Mouse (Mus musculus): ENCODE measurements at regions not wholly inside any gene's neighbourhood (a gene's known extent, or its start where the extent isn't known, plus 50 kb on each side); places are given as distances from the start of the nearest gene placed in this dataset.

DNA sequence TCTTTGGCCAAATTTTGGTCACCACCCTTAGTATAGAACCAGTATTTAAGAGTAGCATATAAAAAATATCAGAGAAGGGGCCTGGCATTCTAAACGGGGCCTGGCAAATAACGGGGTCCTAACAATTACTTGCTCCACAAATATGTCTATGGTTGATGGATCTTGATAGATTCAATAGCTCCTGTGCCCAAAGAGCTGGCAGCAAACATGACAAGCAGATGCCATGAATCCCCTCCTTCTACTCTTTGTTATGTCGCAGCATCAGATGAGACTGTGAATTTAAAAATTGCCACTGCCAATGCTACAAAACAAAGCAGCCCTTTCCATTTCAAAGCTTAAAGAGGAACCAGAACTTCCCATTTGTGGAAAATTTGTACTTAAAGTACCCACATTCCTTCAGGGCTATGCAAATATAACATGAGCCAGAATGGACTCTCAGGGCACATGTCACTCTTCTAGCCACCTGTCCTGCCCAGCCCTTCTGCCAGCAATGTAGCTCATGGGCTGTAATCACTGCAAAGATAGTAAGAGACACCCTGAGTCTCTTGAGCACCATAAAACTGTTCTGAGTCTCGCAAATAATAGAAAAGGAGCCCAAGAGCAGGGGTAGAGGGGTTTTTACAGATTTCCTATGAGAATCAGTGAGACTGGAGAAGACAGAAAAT is 342.4 kb upstream of the Kirrel3 start:
- no peak for DNase-seq (ENCODE audit: low spot score in 2 of 2)

DNA sequence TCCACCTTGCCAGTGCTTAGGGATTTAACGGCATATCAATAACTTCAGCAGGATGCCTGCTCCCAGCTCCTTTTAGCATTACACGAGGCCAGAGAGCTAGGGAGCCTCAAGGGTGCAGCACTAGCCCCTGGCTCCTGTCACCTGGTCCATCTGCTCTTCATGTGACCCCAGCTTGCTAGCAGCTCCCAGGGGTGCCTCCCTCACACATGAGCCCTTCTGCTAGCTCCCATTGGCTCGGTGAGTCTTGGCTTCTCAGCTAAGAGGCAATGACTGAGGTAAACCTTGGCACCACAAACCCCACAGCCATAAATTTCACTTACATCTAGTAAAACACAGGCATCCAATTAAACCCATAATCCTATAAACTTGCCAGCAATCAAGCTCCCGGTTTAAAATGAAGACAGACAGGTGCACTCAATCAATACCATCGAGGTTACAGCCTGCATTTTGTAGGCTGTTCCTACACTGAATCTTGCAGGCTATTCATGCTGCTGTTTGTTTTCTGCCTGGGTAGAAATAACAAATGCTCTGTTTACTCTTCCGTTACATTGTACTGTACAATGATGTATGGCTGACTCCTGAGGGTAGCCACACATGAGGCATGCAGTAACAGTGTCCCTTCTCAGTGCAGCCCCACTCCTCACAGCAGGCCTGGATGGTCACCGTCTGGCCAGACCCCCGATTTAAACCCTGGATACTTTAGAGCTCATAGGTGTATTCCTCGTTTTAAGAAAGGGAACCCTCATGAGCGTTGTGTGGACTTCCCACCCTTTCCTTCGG is 330.3 kb upstream of the Kirrel3 start:
- no peak for DNase-seq (ENCODE audit: low spot score in 2 of 2)

- DNase-seq (ENCODE audit: low spot score in 2 of 2) = no peak
These were observed 329.1 kb upstream of the Kirrel3 start for GRCm38 (mm10) chr9:34156581-34156980.

DNA sequence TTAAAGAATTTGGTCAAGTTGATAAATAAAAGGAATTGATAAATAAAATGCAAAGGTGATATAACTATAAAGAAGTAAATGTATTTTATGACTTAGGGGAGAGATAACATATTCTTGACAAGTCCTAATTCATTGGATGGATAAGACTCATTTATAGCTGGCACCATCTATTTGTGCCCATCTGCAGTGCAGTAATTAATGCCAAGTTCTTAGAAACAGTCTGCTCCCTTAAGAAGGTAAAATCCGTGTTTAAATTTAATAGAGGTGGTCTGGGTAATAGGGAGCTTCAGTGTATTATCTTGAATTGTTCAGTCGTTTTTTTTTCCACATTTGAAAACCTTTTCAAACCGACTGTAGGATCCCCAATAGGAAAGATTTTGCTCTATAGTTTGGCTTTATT is 324.6 kb upstream of the Kirrel3 start:
- DNase-seq (ENCODE audit: low spot score in 2 of 2) = no peak

GRCm38 (mm10) chr9:34186314-34186713 is 299.4 kb upstream of the Kirrel3 start:
- no peak for DNase-seq (ENCODE audit: low spot score in 2 of 2)

GRCm38 (mm10) chr9:34192542-34192941 is 293.2 kb upstream of the Kirrel3 start:
- DNase-seq (ENCODE audit: low spot score in 2 of 2) = no peak

DNA sequence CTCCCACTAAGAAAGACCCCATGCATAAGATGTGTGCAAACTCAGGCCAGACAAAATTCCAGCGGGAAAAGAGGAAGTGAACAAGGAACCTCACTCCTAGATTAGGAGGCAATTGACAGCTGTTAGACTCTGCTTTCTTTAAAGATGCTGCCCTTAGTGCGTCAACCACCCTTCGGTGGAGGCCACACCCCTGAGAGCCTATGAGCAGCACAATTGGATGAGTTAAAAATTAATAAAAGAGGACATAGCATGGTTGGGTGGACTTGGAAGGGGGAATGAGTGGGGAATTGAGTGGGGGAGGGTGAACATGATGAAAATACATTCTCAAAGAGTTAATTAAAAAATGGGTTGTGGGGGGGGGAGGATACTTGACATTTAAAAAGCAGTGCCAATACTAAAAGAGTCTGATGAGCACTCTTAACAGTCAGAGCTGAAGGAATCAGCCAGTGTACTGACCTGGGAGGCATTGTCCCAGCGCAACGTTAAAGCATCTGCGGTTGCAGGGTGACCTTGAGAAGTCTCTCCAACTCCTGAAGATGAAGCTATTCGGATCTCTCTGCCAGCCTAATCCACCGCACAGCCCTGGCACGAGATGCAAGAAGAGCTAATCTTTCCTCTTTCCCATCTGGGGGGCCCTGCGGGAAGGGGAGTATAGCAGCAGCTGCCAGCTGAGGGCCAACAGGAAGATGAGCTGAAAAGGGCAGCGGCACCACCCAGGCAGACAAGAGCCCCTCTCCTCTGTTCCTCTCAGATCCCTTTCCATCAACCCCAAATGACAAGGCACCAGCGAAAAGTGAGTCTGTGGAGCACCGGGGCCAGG is 283.4 kb upstream of the Kirrel3 start:
- peak in 1 of 2 experiments; percentile 37 for DNase-seq (ENCODE audit: low spot score in 2 of 2)

GRCm38 (mm10) chr9:34202942-34203551 is 282.6 kb upstream of the Kirrel3 start:
- peak in 1 of 2 experiments; percentile 12 for DNase-seq (ENCODE audit: low spot score in 2 of 2)

DNA sequence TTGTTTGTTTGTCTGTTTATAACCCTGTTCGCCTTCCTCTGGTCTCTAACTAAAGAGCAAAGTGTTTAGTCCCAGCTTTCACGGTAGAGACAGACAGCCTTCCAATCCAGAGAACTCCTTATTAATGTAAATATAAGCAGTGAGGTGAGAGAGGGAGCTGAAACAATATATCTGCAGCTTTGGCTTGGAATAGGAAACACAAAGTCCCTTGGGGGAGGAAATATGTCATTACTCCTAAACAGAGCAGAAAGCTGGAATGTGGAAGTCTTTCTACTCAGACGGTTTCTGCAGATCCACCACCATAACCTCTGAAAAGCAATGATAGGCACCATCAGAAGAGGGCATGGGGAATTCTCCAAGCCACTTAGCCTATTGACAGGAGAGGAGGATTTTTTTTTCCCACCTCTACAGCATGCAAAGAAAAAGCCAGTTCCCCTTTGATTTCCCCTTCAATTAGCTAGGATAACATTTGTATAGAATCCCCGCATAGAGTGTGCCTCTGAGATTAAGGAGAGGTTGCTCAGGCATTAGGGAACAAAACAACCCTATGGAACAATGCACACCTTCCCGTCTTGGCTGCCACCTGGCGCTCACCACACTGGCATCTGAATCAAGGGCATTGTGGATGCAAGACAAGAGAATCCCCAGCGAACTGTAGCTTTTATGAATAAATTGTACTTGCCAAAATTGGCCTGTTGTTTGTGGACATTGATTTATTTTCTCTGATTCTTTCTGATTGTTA is 281.9 kb upstream of the Kirrel3 start:
- DNase-seq (ENCODE audit: low spot score in 2 of 2) = no peak

GRCm38 (mm10) chr9:34204479-34204878 is 281.2 kb upstream of the Kirrel3 start:
- DNase-seq (ENCODE audit: low spot score in 2 of 2) = no peak

GRCm38 (mm10) chr9:34231561-34231960 is 254.1 kb upstream of the Kirrel3 start:
- DNase-seq (ENCODE audit: low spot score in 2 of 2) = no peak

DNA sequence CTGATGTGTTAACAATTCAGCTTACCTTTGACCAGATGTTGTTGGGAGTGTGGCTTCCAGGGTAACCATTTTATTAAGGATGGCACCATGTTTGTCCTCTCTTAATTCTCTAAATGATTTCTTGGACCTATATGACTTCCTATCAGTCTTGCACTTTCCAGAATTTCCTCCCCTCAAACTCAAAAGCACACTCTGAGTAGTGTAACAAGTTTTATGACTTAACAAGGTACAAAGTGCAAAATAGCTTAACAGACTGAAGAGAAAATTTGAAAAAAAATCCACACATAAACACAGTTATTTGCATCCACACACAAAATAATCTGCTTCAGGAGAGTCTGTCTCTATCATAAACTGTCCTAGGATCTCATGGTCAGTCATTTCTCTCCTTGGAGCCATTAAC is 251.0 kb upstream of the Kirrel3 start:
- DNase-seq (ENCODE audit: low spot score in 2 of 2) = no peak

DNA sequence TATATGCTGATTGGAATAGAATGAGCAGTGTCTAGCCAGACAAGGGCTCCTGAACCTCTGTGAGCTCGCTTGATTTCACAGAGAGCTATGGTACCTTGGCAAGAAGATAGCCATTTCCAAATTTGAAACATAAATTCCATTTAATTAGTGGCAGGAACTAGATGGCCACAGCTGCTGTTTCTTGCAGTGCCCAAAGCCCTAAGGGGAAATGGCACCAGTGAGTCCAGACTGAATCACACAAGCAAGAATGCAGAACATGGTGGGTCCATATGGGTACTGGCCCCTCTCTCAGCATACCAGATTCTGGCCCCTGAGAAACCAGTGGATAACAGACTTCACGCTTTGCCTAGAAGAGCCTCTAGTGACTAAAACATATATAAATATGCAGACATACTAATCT is 246.2 kb upstream of the Kirrel3 start:
- no peak for DNase-seq (ENCODE audit: low spot score in 2 of 2)

- no peak for DNase-seq (ENCODE audit: low spot score in 2 of 2)
These were observed 242.0 kb upstream of the Kirrel3 start for GRCm38 (mm10) chr9:34243674-34244073.

DNA sequence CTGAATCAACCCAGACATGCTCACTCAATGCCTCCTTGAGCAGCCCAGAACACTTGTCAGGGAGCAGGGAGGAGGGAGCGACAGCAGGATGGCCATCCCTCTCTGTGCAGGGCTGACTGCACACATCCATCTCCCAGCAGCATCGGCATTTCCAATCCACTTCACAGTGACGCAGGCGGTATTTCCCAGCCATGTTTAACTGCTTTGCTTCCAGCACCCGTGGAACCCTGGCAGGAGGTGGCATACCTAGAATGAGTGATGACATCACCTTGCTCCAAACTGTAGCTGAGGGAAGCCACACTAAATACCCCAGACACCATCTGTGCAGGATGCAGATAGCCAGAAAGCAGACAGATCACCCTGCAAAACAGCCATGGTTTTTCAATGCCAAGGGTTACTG is 241.1 kb upstream of the Kirrel3 start:
- DNase-seq (ENCODE audit: low spot score in 2 of 2) = peak in 1 of 2 experiments; percentile 8

- no peak for DNase-seq (ENCODE audit: low spot score in 2 of 2)
These were observed 232.9 kb upstream of the Kirrel3 start for GRCm38 (mm10) chr9:34252796-34253195.

GRCm38 (mm10) chr9:34258492-34258891 is 227.2 kb upstream of the Kirrel3 start:
- DNase-seq (ENCODE audit: low spot score in 2 of 2) = no peak

GRCm38 (mm10) chr9:34278068-34278467 is 207.6 kb upstream of the Kirrel3 start:
- no peak for DNase-seq (ENCODE audit: low spot score in 2 of 2)

DNA sequence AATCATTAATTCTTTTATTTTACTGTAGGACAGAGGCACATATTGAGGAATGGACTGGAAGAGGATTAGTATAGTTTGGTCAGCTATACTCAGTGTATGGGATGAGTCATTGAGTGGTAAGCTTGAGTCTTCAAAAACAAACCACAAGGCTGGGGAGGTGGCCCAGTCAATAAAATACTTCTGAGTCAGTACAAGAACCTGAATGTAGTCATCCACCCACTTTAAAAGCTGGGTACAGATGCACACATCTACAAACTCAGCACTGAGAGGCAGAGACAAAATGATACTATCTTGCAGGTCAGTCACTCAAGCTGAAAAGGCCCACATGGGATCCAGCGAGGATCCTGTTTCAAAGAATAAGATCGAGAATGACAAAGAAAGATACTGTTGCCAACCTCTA is 206.3 kb upstream of the Kirrel3 start:
- no peak for DNase-seq (ENCODE audit: low spot score in 2 of 2)

GRCm38 (mm10) chr9:34279906-34280305 is 205.8 kb upstream of the Kirrel3 start:
- no peak for DNase-seq (ENCODE audit: low spot score in 2 of 2)
